Mouse (Mus musculus): ENCODE measurements at regions not wholly inside any gene's neighbourhood (a gene's known extent, or its start where the extent isn't known, plus 50 kb on each side); places are given as distances from the start of the nearest gene placed in this dataset.

DNA sequence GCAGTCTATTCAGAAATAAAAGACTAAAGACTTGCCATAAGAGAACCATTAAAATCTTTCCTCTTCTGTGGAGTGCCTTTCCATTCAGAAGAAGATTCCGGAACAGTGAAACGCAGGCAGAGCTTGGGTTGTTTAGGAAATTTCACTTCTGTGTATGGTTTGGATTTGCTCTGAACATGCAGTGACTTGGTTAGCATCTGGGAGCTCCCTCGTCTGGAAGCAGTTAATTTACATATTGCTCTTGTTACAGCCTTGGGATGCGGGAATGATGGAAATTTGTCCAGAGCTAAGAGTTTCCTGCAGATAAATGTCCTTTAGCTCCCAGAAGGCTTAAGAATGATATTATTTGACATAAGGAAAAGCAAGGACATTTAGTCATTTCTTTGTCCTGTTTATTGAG lies 56.4 kb upstream of the Itga6 start:
- no peak for DNase-seq (ENCODE audit: low spot score in 2 of 2)

DNA sequence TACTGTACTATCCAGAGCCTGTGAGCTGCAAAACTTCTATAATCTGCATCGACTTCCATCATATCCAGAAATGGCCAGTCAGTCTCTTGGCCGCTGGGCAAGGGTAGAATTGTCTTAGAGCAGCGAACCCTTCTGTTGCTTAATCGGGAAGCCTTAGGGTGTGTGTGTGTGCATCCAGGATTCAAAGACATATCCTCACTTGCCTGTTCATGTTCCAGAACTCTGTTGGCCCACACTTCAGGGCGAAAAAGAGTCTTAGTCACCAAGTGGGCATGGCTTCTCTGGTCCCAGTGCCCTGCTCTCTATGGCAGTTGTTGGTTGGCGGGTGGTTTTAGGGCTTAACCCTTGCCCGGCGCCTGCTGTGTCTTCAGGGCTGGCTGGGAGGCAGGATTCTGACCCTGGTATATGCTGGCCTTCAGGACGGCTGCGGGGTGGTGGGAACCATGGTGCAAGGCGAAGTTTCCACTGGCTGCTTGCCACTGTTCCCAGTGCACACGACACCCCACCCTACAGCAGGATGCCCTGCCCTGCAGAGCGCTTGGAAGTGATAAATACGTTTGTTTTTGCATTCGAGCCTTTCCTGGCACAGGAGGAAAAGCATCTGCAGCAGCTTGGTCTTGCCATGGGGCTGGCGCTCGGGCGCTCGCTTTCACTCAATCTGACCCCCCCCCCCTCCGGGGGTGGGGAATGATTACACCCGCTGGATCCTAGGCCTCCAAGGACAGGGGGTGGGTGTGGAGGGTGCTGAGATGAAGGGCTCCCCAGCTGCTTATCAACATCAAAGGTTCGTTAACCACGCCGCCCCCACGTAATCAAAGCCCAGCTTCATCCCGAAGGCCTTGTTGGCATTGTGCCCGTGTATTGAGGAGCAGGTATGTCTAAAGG lies 54.9 kb upstream of the Itga6 start:
- DNase-seq (ENCODE audit: low spot score in 2 of 2): peak; percentile 24 to 37

DNA sequence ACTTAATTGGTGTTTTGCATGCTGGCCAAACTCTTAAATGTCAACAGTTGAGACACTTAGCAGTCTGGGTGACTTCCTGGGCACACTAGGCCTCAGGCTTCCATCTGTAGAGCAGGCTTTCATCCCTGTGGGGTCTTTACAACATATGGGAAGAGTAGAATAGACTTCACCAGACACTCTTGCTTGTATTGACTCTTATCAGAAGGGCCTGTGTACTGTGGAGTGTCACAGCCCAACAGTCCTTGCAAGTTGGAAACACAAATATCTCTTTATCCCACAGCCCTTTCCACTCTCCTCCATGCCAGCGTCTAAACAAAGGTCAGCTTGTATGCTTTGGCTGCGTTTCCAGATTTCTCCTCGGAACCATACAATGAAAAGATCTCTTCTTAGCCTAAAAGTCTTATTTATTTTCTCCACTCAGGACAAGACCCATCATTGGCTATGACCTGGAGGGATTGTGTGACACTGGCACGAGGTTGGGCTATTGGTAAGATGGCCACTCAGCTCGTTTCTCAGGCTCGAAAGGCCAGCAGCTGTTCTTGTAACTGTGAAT lies 50.6 kb upstream of the Itga6 start:
- DNase-seq (ENCODE audit: low spot score in 2 of 2): no peak
